Mouse (Mus musculus): Measurements from ENCODE around the gene Fgf14. TPM values are rescaled to one million over a fixed set of nuclear protein-coding genes. Genes with fewer than 3 reads are reported as not detected.

Fgf14 gene
- polyA plus RNA-seq (2015; fragmentation: Nextera tagmentation; extraction: Ambion mirVana), result 0.59 and 1.9 TPM in 2 replicates

DNA sequence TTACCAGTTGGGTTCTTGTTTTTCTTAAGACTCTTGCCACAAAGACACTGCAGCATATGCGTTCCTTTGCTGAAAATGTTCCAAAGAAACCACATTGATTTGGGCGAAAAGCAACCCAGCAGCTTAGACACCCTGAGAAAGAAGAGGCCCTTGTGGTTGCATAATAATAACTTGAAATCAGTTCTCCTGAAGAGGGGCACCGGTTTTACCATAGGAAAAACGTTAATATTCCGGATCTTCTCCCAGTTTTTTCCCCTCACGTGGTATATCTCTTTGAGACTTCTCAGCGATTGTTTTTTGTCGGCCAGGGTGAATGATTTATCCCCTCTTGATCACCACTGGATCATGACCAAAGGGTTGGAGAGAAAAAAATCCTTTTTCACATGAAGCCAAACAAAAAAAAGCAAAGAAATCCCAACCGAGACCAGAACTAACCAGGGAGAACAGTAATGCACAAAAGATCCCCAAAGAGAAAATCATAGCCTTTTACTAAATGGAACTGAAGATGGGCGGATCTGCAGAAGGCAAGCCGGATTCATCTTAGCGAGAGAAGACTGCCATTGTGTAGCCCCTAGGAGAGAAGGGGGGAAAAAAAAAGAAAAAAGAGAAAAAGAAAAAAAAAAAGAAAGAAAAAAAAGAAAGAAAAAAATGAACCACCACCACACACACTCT is at the start of gene Fgf14:
Fgf14 (minus strand) TSS at position 622 of the 672 bp plus-strand sequence.
- ATAC-seq (ENCODE audit: borderline replicate concordance, extremely low read depth, low FRiP score, low TSS enrichment), result no peak
- WGBS, result 19% methylated on average over 12 of the region's 12 CpGs
- no peak within 1 kb of the TSS for H3K27ac ChIP-seq
- H3K9me3 ChIP-seq, result no peaks in the 10 kb centered on the region
- peaks cover 38% of the 10 kb centered on the region for H3K27me3 ChIP-seq
- peak within 1 kb of the TSS; percentile 55 for H3K4me2 ChIP-seq
- H3K9ac ChIP-seq, result no peak within 1 kb of the TSS
- peak within 1 kb of the TSS; percentile 26 for H3K4me3 ChIP-seq
- H3K4me1 ChIP-seq, result 0 out of 2 replicates have a peak, but pooled peaks cover 3% of the 10 kb centered on the region
- H3K36me3 ChIP-seq, result no peaks in the 10 kb centered on the region

GRCm38 (mm10) chr14:124677379-124677778 is 452 bp upstream of the Fgf14 start:
- H3K4me1 ChIP-seq, result 0 out of 2 replicates have a peak, but pooled peaks cover 3% of the 10 kb centered on the region
- no peaks in the 10 kb centered on the region for H3K9me3 ChIP-seq
- H3K27ac ChIP-seq, result no peak overlapping the region
- peaks cover 38% of the 10 kb centered on the region for H3K27me3 ChIP-seq
- H3K4me2 ChIP-seq, result peak overlapping the region; percentile 55
- no peaks in the 10 kb centered on the region for H3K36me3 ChIP-seq
- no peak overlapping the region for H3K9ac ChIP-seq
- peak; percentile 39; the same call in 1 of the 2 replicates for ATAC-seq (ENCODE audit: borderline replicate concordance, extremely low read depth, low FRiP score, low TSS enrichment)
- 2% methylated on average over 10 of the region's 10 CpGs for WGBS
- H3K4me3 ChIP-seq, result peak overlapping the region; percentile 26

DNA sequence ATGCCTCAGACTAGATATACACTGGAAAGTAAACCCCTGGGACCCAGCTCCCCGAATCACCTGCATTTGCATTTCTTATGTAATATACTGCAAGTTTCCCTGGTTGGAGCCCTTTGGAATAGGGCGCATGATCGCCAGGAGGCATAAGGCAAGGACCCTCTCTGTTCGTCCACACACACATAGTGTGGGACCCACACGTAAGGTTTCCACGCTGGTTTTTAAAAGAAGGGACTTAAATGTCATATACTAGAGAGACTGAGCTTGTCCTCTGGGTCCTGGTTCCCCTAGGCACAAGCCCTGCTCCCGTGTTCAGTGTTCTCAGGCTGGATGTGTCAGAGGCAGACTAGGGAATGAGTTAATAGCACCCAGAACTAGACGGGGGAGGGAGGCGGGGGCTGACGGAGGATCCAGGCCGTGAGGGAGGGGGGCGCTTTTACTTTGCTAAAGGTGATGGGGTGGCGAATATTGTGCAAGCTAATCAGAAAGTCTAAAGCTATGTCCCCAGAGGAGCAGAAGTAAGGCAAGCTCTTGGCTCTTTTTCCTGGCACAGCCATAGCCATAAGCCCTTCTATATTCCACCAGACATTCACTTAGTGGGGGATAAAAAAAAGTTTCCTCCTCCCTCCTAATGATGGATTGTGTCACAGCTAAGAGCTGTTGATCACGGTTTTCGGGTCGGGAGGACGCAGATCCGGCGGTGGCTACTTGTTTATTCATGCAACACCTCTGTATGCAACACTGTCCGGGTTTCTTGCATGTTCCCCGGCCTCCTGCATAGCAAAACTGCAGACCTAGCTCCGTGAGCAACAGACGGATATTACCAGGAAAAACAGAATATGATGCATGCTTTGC is 1.0 kb downstream of the Fgf14 start:
- Histone ChIP-seq H3K27ac (no peak overlapping the region), H3K4me3 (0 out of 2 replicates have a peak overlapping the region, but pooled peaks have one; percentile 20), H3K9me3 (no peaks in the 10 kb centered on the region), H3K4me1 (0 out of 2 replicates have a peak, but pooled peaks cover 3% of the 10 kb centered on the region), H3K4me2 (peak overlapping the region; percentile 55), H3K27me3 (peaks cover 38% of the 10 kb centered on the region), H3K9ac (no peak overlapping the region), H3K36me3 (no peaks in the 10 kb centered on the region)
- WGBS, result 13% methylated on average over 23 of the region's 23 CpGs
- ATAC-seq (ENCODE audit: borderline replicate concordance, extremely low read depth, low FRiP score, low TSS enrichment), result no peak

GRCm38 (mm10) chr14:124675142-124675653 is 1.7 kb downstream of the Fgf14 start:
- Histone ChIP-seq H3K9ac (no peak overlapping the region), H3K4me3 (peak overlapping the region; percentile 20), H3K27ac (no peak overlapping the region), H3K9me3 (no peaks in the 10 kb centered on the region), H3K36me3 (no peaks in the 10 kb centered on the region), H3K4me1 (0 out of 2 replicates have a peak, but pooled peaks cover 3% of the 10 kb centered on the region), H3K27me3 (peaks cover 38% of the 10 kb centered on the region), H3K4me2 (peak overlapping the region; percentile 55)
- 5% methylated on average over 21 of the region's 21 CpGs for WGBS
- ATAC-seq (ENCODE audit: borderline replicate concordance, extremely low read depth, low FRiP score, low TSS enrichment), result 0 out of 2 replicates have a peak, but pooled peaks have one; percentile 19

DNA sequence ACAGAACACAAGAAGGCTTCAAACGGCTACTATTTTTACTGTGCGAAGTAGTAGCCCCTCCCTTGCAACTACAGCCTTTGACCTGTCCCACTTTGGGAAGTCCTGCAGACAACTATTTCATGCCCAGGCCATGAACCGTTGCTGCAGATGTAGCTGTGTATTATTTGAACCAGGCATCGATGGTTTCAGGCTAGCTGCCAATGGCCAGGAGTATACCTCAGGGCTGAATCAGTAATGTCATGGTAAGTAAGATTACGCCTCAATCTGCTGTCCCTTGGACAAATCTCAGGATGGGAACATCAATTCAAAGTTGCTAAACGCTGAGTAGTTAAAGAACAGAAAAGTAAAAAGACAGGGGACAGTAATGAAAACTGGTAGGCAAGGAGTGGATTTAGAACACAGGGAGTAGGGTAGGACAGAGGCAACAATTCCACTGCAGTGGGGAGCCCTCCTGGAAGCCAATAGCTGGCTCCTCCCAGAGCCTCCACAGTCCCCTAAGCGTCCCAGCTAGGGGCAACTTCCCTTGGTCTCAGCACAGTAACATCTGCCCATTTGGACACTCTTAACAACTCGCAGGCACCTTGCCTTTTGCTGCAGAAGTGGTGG is 2.3 kb downstream of the Fgf14 start:
- no peaks in the 10 kb centered on the region for H3K36me3 ChIP-seq
- peaks cover 38% of the 10 kb centered on the region for H3K27me3 ChIP-seq
- 36% methylated on average over 8 of the region's 8 CpGs for WGBS
- peak overlapping the region; percentile 20 for H3K4me3 ChIP-seq
- no peak overlapping the region for H3K27ac ChIP-seq
- H3K9ac ChIP-seq, result no peak overlapping the region
- no peaks in the 10 kb centered on the region for H3K9me3 ChIP-seq
- ATAC-seq (ENCODE audit: borderline replicate concordance, extremely low read depth, low FRiP score, low TSS enrichment), result no peak
- H3K4me2 ChIP-seq, result peak overlapping the region; percentile 55
- peaks cover 3% of the 10 kb centered on the region; the same call in 1 of the 2 replicates for H3K4me1 ChIP-seq

GRCm38 (mm10) chr14:124669739-124670138 is 7.2 kb downstream of the Fgf14 start:
- Histone ChIP-seq H3K9me3 (no peaks in the 10 kb centered on the region), H3K4me1 (no peaks in the 10 kb centered on the region; the same call in 1 of the 2 replicates), H3K9ac (no peak overlapping the region), H3K27ac (no peak overlapping the region), H3K4me2 (no peak overlapping the region), H3K4me3 (no peak overlapping the region), H3K36me3 (no peaks in the 10 kb centered on the region), H3K27me3 (peaks cover 6% of the 10 kb centered on the region)
- peak; percentile 35; the same call in 1 of the 2 replicates for ATAC-seq (ENCODE audit: borderline replicate concordance, extremely low read depth, low FRiP score, low TSS enrichment)
- WGBS, result 7% methylated on average over 7 of the region's 7 CpGs

DNA sequence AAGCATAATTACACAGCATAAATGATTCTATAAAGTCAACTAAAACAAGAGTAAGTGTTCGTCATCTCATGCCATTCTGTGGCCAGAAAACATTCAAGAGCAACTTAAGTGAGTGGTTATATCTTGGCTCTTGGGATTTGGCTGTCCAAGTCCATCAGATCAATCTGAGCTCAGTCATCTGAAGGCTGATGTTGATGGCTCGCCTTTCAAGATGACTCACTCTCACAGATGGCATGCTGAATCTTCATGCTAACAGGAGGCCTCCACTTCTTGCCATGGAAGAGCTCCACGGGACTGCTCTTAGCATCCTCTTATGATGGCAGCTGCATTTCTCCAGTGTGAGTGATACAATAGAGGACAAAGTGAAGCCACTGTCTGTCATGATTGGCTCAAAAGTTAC is 34.1 kb downstream of the Fgf14 start:
- Histone ChIP-seq H3K4me2 (no peak overlapping the region), H3K27me3 (no peaks in the 10 kb centered on the region), H3K9me3 (no peaks in the 10 kb centered on the region), H3K4me3 (no peak overlapping the region), H3K36me3 (no peaks in the 10 kb centered on the region), H3K27ac (no peak overlapping the region), H3K9ac (no peak overlapping the region), H3K4me1 (no peaks in the 10 kb centered on the region)
- no peak for ATAC-seq (ENCODE audit: borderline replicate concordance, extremely low read depth, low FRiP score, low TSS enrichment)
- WGBS, result 57% methylated on average over 3 of the region's 3 CpGs

DNA sequence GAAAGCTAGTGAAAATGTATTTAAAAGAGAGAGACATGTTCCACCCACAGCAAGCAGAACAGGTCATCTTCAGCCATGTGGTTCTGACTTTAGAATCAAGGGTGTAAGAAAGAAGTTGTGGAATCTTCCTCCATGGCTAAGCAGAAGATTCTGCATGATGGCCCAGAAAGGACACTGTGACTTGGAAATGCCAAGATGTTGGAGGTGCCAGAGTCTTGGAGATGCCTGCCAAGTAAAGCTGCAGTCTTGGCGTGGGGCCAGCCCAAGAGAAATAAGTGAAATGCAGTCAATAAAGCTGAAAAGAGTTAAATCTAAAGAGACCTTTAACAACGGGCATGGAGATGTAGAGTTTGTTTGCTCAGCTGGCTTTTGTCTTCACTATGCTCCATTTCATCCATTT is 42.0 kb downstream of the Fgf14 start:
- Histone ChIP-seq H3K27ac (no peak overlapping the region), H3K9me3 (no peaks in the 10 kb centered on the region), H3K4me2 (no peak overlapping the region), H3K36me3 (no peaks in the 10 kb centered on the region), H3K9ac (no peak overlapping the region), H3K27me3 (no peaks in the 10 kb centered on the region), H3K4me3 (no peak overlapping the region), H3K4me1 (no peaks in the 10 kb centered on the region)
- 38% methylated on average over 2 of the region's 2 CpGs for WGBS
- no peak for ATAC-seq (ENCODE audit: borderline replicate concordance, extremely low read depth, low FRiP score, low TSS enrichment)

DNA sequence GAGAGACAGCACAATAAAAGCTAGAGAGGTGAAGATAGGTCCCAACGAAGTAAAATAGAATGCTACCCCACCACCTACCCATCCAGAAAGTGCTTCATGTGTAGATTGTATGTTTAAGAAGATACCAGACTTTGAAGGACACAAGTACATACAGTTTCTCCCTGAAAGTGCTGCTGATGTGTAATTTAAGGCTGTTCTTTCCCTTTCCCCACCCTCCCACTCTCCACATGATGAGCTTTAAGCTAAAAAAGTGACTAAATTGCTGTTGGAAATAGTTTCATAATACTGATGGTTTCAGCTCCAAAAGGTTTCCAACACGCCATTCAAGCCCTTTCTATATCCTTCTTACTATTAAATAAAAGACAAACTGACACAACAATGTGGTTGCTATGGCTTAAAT is 63.5 kb downstream of the Fgf14 start:
- Histone ChIP-seq H3K9ac (no peak overlapping the region), H3K4me2 (no peak overlapping the region), H3K36me3 (no peaks in the 10 kb centered on the region), H3K27ac (no peak overlapping the region), H3K27me3 (no peaks in the 10 kb centered on the region), H3K4me3 (no peak overlapping the region), H3K9me3 (no peaks in the 10 kb centered on the region), H3K4me1 (no peaks in the 10 kb centered on the region)
- no peak for ATAC-seq (ENCODE audit: borderline replicate concordance, extremely low read depth, low FRiP score, low TSS enrichment)
- 44% methylated on average over 2 of the region's 2 CpGs for WGBS

- H3K9me3 ChIP-seq, result no peaks in the 10 kb centered on the region
- H3K4me3 ChIP-seq, result no peak overlapping the region
- H3K4me1 ChIP-seq, result no peaks in the 10 kb centered on the region
- H3K27ac ChIP-seq, result no peak overlapping the region
- WGBS, result 87% methylated on average over 2 of the region's 2 CpGs
- H3K9ac ChIP-seq, result no peak overlapping the region
- H3K27me3 ChIP-seq, result no peaks in the 10 kb centered on the region
- no peak overlapping the region for H3K4me2 ChIP-seq
- no peak for ATAC-seq (ENCODE audit: borderline replicate concordance, extremely low read depth, low FRiP score, low TSS enrichment)
- H3K36me3 ChIP-seq, result no peaks in the 10 kb centered on the region
Observed at GRCm38 (mm10) chr14:124606036-124606711, 70.8 kb downstream of the Fgf14 start.
